Mouse (Mus musculus): ENCODE results near the gene Flrt1. TPM values are rescaled to one million over a fixed set of nuclear protein-coding genes. Genes with fewer than 3 reads are reported as not detected.
"Not testable (repeated sequence)": the region's sequence is repeated elsewhere in the genome, so short reads cannot be mapped to it uniquely, and the experiment has no call there.

Gene Flrt1
- total RNA-seq, 2 experiments from 2014 or later, result 22.4 to 23.5 TPM

DNA sequence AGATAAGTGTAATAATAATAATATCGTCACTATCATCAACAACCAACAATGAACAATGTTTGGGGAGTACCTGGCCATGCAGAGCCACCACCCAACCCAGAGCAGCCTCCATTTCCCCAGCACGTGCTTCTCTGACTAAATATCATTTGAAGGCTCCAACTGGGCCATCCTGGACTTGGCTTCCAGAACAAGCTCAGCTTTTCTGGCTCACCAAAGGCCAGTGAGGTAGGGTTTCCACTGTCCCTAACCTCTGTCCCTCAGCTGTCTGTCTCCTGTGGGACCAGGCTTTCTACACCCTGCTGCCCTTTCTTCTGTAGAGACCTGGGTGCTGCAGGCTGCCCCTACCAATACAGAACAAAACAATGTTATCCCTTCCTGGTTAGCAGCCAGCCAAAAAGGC lies 1.0 kb upstream of the Flrt1 start:
- no peak for DNase-seq
- intact Hi-C loops (cut with DNase I), result no loop called here

GRCm38 (mm10) chr19:7103993-7104401 lies 1.5 kb downstream of the Flrt1 start:
- DNase-seq, result no peak
- intact Hi-C loops (cut with DNase I), result no loop called here

DNA sequence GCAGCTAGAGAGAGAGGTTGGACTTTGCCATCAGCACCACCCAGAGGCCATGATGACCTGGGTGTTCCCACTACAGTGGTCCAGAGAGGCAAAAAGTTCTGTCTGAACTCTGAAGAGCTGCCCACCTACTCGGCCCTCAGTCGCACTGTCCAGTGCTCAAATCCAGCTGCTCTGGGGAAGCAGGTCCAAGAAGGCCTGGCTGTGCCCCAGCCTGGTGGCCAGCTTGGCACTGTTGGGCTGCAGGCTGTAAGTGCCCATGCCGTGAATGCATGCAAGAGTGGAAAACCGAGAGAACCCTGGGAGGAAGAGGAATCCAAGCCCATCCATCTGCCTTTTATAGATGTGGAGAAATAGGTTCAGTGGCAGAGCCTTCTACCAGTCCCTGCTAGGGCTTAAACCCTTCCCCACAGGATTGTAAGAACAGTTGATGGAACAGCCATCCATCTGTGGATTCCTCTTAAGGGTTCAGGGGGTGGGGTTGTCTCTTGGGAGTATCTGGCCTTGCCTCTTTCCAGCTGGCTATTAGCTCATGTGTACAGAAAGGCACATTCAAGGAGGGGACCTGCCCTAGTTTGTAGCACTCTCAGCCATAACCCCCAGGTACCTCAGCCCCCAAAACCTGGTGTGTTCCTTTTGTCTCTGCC lies 2.1 kb downstream of the Flrt1 start:
- intact Hi-C loops (cut with DNase I), result no loop called here

DNA sequence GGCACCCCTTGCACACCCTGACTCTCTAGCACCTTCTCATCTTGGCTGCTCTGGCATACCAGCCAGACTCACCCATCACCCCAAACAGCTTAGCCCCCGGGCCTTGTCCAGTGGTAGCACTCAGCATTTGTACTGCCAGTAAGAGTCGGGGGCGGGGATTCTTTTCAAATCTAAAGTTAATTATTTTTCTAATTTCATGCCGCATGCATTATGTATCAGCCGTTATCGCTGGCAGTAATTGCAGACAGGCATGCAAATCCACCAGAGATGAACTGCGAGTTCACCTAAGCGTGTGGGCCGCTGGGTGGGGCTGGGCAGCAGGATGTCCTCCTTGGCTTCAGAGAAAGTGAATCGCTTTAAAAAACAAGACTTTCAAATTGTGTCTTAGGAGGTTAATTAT lies 3.5 kb downstream of the Flrt1 start:
- intact Hi-C loops (cut with DNase I), result no loop called here
- DNase-seq, result no peak

More for the DNA sequence above, 2.1 kb downstream of the Flrt1 start:
- no peak for DNase-seq

DNA sequence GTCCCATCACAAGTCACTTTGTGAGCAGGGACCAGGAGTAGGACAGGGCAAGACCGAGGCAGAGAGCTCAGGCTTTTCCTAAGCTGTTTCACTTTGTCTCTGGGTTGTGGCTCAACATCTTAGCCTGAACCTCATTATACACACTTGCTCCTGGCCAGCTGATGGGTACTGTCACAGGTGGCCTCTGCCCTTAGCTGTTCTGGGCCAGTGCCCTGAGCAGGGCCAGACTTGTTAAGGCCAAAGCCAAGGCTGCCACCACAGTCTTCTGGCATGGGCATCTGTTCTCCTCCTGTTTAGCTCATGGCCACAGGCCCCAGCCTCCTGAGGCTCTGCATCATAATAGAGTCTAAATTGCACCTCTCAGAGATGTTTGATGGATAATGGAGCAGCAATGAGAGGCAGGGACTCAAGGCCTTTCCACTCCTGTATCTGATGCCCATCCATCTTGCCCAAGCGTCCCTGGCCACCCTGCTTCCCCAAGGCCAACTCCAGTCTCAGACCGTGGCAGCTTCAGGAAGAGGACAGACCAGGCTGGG lies 5.8 kb downstream of the Flrt1 start:
- intact Hi-C loops (cut with DNase I), result no loop called here
- DNase-seq, result no peak

DNA sequence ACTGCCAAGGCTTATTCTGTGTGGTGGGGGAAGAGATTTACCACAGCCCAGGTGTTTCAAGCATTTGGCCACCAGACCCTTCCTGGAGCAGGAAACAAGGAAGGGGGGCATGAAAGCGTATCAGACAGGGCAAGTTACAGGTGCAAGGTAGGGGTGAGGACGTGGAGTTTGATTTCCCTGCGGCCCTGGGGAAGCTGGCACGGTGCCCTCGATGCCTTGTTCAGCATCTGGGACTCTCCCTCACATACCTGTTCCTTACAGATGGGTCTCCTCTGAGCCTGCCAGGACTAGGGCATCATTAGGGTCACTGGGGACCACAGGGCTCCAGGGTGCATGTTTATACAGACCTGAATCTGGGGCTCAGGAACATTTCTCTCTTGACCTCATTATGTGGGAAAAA lies 12.8 kb downstream of the Flrt1 start:
- intact Hi-C loops (cut with DNase I), result no loop called here
- no peak for DNase-seq

- DNase-seq, result no peak
- intact Hi-C loops (cut with DNase I), result no loop called here
These were observed 14.0 kb downstream of the Flrt1 start for GRCm38 (mm10) chr19:7091448-7092050.

GRCm38 (mm10) chr19:7090369-7091064 lies 15.0 kb downstream of the Flrt1 start:
- intact Hi-C loops (cut with DNase I), result no loop called here
- peak; percentile 73 for DNase-seq

DNA sequence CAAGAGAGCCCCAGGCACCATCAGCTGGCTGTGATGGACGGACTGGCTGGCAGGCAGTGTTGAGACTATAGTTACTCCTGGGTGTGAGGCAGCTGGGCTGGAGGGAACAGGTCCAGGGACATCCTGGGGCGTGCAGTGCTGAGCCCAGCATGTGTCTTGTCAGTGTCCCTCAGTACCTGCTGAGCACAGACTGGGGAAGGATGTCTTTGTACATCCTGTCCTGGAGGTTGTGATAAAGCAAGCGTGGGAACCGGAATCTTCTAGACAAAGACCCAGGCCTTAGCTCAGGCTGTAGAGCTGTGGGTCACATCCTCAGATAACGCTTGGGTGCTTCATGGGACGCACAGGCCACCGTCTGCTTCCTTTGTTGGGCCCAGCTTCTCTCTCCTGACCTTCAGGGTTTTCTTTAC lies 15.7 kb downstream of the Flrt1 start:
- intact Hi-C loops (cut with DNase I), result no loop called here
- DNase-seq, result no peak

GRCm38 (mm10) chr19:7089050-7089449 lies 16.5 kb downstream of the Flrt1 start:
- DNase-seq, result no peak
- intact Hi-C loops (cut with DNase I), result no loop called here

- DNase-seq, result no peak
- intact Hi-C loops (cut with DNase I), result no loop called here
These were observed 17.0 kb downstream of the Flrt1 start for GRCm38 (mm10) chr19:7088558-7088957.

DNA sequence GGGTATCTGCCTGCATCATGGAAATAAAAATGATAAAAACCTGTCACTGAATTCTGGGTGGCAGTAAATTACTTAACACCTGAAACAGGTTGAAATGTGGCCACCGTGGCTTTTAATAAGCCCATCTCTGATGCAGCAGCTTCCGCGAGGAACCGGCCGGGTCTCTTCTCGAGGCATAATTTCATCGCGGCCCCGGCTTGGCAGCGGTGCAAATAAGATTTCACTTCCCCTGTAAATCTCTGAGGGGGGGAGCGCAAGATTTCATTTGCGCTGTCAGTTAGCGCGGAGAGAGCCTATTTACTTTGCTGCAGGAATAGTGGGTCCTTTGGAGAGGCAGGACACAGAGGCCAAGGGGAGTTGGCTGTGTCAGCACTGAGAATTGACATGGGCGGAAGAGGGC lies 20.8 kb downstream of the Flrt1 start:
- intact Hi-C loops (cut with DNase I), result no loop called here
- DNase-seq, result no peak

DNA sequence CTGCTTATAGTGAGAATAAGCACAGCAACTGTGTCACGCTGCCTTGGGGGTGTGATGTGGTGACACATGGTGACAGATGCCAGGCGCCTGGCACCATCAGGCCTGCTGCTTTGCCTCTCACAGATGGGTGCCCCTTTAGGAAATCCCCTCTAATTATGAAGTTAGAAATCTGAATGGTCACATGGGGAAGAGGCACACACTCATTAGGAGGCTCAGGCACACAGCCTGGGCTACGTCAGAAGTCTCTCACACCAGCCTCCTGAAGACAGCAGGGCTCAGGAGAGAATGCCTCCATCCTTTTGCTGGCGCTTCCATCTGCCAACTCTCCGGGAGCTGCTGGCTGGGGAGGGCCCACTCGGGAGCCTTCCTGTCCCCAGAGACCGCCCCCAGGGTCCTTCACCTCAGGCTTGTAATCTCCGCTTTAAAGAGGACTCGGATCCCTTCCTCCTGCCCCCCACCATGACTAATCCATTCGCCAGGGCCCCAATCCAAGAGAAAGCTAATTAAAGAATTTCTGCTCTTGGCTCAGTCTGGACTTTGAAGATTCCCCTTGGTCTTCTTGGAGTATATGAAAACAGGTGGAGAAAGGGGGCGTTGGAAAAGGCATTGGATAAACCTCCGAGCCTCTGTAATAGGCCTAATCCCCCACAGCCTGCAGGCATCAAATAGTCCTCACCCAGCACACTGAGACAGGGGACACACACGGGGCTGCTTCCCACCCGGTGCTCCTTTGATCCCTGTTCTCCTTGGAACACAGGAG lies 22.3 kb downstream of the Flrt1 start:
- intact Hi-C loops (cut with DNase I), result no loop called here
- DNase-seq, result peak; percentile 53

DNA sequence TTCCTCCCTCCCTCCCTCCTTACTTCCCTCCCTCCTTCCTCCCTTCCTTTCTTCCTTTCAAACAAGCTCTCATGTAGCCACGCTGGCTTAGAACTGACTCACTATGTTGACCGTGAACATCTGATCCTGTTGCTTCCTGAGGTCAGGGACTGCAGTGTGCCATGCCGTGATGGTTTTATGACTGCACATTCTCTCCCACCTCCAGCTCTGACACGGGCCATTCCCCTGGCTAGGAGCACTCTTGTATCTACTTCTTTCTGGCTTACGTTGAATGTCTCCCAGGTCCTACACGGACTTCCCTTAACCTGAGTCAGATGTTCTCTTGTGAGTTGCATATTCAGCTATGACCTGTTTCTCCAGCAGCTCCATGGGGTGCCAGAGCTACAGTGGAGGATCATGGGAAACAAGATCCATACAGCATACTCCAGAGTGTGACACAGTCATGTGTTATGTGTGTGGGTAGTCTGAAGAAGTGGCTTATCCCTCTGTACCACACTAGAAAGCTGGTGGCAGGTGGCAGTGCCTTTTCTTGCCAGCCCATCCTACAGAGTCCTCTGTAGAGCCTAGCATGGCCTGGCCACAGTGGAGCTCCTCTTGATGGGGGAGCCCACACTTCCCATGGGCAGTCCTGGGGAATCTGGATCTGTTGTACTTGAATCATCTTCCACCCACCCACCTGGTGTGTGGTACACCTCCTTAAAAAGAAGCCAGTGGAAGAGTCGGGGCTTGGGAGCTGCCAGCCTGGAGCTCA lies 23.8 kb downstream of the Flrt1 start:
- intact Hi-C loops (cut with DNase I), result no loop called here
- no peak for DNase-seq

GRCm38 (mm10) chr19:7078271-7078670 lies 27.3 kb downstream of the Flrt1 start:
- intact Hi-C loops (cut with DNase I), result no loop called here
- DNase-seq, result no peak

- intact Hi-C loops (cut with DNase I), result no loop called here
- DNase-seq, result no peak
These were observed 27.9 kb downstream of the Flrt1 start for GRCm38 (mm10) chr19:7077666-7078065.

GRCm38 (mm10) chr19:7075336-7075735 lies 30.2 kb downstream of the Flrt1 start:
- DNase-seq; intact Hi-C loops (cut with DNase I): not testable (repeated sequence)

DNA sequence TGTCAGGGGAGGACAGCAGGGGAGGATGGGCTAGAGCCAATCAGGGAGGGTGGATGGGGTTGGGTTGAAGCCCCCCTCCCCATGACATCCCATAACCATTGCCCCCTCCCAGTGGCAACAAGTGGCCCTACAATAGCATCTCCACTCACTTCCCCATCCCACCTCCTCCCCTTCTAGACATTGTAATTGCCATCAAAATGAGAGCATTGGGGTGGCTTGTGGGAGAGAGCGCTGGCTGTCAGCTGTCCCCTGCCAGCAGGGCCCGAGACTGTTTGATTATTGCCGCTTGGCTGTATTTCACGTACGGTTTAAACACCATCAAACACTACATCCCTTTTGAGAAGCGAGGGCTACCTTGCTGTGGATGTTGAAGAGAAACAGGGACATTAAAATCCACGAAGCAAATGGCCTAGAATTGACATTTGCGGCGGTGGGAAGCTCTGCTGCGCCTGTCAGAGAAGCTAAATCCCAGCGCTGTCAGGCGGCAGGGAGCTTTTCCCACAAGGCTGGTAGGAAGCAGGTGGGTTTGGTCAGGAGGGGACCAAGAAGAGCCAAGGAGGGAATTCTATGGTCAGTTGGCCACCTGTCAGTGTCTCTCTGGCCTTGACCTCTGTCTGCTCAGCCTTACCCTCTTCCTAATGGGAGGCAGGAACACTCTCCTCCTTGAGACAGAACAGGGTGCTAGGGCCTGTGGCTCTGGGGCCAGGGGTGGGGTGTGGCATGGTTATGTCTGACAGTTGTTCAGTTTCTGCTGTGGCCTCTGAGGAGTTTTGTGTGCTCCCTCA lies 31.3 kb downstream of the Flrt1 start:
- no peak for DNase-seq
- intact Hi-C loops (cut with DNase I), result no loop called here

- DNase-seq, result no peak
- intact Hi-C loops (cut with DNase I), result no loop called here
These were observed 33.3 kb downstream of the Flrt1 start for GRCm38 (mm10) chr19:7072221-7072620.

- intact Hi-C loops (cut with DNase I), result no loop called here
- DNase-seq, result no peak
These were observed 34.8 kb downstream of the Flrt1 start for GRCm38 (mm10) chr19:7070775-7071174.

Measured in left cerebral cortex, postnatal 4 days (tissue).